Mouse (Mus musculus): Measurements from ENCODE around the gene Hoxa4. TPM values are rescaled to one million over a fixed set of nuclear protein-coding genes. Genes with fewer than 3 reads are reported as not detected.
A peak's percentile ranks its signal among the peaks of the same experiment; 100 is the strongest.

The Hoxa4 gene
- polyA plus RNA-seq, 1 experiment from 2014 or later, result 0.13 TPM

DNA sequence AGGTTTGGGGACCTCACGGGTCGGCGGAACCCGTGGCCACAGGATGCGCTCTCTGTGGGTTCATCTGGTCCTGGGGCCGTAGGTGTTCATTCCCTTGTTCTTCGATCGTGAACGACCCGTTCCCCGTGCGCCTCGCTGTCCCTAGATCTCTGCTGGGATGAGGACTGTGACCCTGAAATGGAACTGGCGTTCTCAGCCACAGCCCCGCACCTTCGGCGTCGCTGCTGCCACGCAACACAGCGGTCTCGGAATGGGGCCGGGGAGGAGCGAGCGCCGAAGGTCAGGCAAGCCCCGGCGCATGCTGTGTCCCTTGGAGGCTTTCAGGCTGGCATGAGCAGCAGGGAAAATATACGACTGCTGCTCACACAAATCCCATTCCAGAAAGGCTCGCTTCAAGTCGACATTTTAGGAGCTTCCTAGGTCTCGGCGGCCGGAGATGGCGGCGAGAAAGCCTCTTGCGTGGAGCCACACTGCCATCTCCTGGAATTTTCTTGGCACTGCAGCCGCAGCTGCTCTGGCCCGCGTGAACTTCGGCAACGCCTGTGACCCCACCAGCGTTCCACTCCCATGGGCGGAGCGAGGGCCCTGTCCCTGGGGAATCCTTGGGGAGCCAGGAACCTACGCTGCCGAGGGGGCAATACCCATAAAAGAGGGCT, 29.9 kb upstream of the Hoxa4 start, which contains the start of gene Hoxa7:
Gene Hoxa7, minus strand, starts transcription at position 518 of the 656 bp plus-strand sequence.
- WGBS (ENCODE audit: insufficient replicate concordance), result 1% methylated on average over 46 of the region's 46 CpGs
- ATAC-seq, result peak; percentile 86
- H3K27me3 ChIP-seq (ENCODE audit: insufficient read depth, low read length), result peaks cover 100% of the 10 kb centered on the region
- H3K4me3 ChIP-seq (ENCODE audit: low read depth, low read length), result peak within 1 kb of the TSS; percentile 58
- peak within 1 kb of the TSS; percentile 59 for H3K9ac ChIP-seq (replicated peaks)
- TF ChIP-seq CTCF (IDR thresholded peaks at IDR 0.05; ENCODE audit: low read depth) (peak; percentile 96), EP300 (IDR thresholded peaks at IDR 0.05; ENCODE audit: low read depth) (no peak)
- H3K9me3 ChIP-seq (ENCODE audit: low read length), result no peaks in the 10 kb centered on the region
- H3K36me3 ChIP-seq (replicated peaks; ENCODE audit: insufficient read depth, low read length), result no peaks in the 10 kb centered on the region
- DNase-seq, result peak; percentile 86
- H3K27ac ChIP-seq (ENCODE audit: low read depth), result no peak within 1 kb of the TSS
- peaks cover 15% of the 10 kb centered on the region for H3K4me1 ChIP-seq (ENCODE audit: insufficient read depth)
- H3K4me2 ChIP-seq (ENCODE audit: low read depth, low read length), result peak within 1 kb of the TSS; percentile 90

DNA sequence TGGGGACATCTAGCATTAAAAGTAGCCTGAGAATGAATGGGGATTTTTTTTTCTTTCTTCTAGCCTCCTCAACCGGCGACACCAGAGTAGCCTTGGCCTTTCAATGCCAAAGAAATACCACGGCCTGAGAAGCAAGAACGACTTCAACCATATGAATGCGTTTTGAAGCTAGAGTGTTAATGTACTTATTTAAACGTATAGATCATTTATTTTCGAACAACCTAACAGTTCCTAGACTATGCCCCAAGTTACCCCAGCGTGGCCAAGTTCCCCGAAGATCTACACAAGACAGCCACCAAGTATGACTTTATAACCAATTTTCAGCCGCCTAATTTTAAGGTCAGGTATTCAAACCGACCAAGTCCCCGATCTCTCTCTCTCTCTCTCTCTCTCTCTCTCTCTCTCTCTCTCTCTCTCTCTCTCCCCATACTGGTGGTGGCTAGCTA, 29.3 kb upstream of the Hoxa4 start:
- 8% methylated on average over 12 of the region's 12 CpGs for WGBS (ENCODE audit: insufficient replicate concordance)
- H3K27me3 ChIP-seq (ENCODE audit: insufficient read depth, low read length), result peaks cover 100% of the 10 kb centered on the region
- TF ChIP-seq CTCF (IDR thresholded peaks at IDR 0.05; ENCODE audit: low read depth) (no peak), EP300 (IDR thresholded peaks at IDR 0.05; ENCODE audit: low read depth) (no peak)
- H3K27ac ChIP-seq (ENCODE audit: low read depth), result no peak overlapping the region
- H3K4me2 ChIP-seq (ENCODE audit: low read depth, low read length), result peak overlapping the region; percentile 90
- no peak for DNase-seq
- no peak overlapping the region; the same call in 1 of the 2 replicates for H3K9ac ChIP-seq (replicated peaks)
- H3K36me3 ChIP-seq (replicated peaks; ENCODE audit: insufficient read depth, low read length), result no peaks in the 10 kb centered on the region
- H3K9me3 ChIP-seq (ENCODE audit: low read length), result no peaks in the 10 kb centered on the region
- peaks cover 13% of the 10 kb centered on the region for H3K4me1 ChIP-seq (ENCODE audit: insufficient read depth)
- no peak for ATAC-seq
- H3K4me3 ChIP-seq (ENCODE audit: low read depth, low read length), result peak overlapping the region; percentile 58

- TF ChIP-seq CTCF (IDR thresholded peaks at IDR 0.05; ENCODE audit: low read depth) (no peak), EP300 (IDR thresholded peaks at IDR 0.05; ENCODE audit: low read depth) (no peak)
- no peaks in the 10 kb centered on the region for H3K36me3 ChIP-seq (replicated peaks; ENCODE audit: insufficient read depth, low read length)
- H3K27ac ChIP-seq (ENCODE audit: low read depth), result no peak overlapping the region
- peaks cover 100% of the 10 kb centered on the region for H3K27me3 ChIP-seq (ENCODE audit: insufficient read depth, low read length)
- H3K9me3 ChIP-seq (ENCODE audit: low read length), result no peaks in the 10 kb centered on the region
- peaks cover 13% of the 10 kb centered on the region for H3K4me1 ChIP-seq (ENCODE audit: insufficient read depth)
- 0 out of 2 replicates have a peak overlapping the region, but pooled peaks have one; percentile 10 for H3K4me2 ChIP-seq (ENCODE audit: low read depth, low read length)
- H3K4me3 ChIP-seq (ENCODE audit: low read depth, low read length), result no peak overlapping the region
- 25% methylated on average over 32 of the region's 32 CpGs for WGBS (ENCODE audit: insufficient replicate concordance)
- no peak overlapping the region for H3K9ac ChIP-seq (replicated peaks)
- DNase-seq (no peak), ATAC-seq (no peak)
These were observed 28.7 kb upstream of the Hoxa4 start for GRCm38 (mm10) chr6:52220003-52220864.

- Histone ChIP-seq H3K27ac (ENCODE audit: low read depth) (no peak overlapping the region), H3K4me3 (ENCODE audit: low read depth, low read length) (no peak overlapping the region), H3K4me2 (ENCODE audit: low read depth, low read length) (no peak overlapping the region), H3K36me3 (replicated peaks; ENCODE audit: insufficient read depth, low read length) (no peaks in the 10 kb centered on the region), H3K4me1 (ENCODE audit: insufficient read depth) (peaks cover 13% of the 10 kb centered on the region), H3K9me3 (ENCODE audit: low read length) (no peaks in the 10 kb centered on the region), H3K9ac (replicated peaks) (no peak overlapping the region), H3K27me3 (ENCODE audit: insufficient read depth, low read length) (peaks cover 100% of the 10 kb centered on the region)
- WGBS (ENCODE audit: insufficient replicate concordance), result 55% methylated on average over 9 of the region's 9 CpGs
- no peak for ATAC-seq
- TF ChIP-seq CTCF (IDR thresholded peaks at IDR 0.05; ENCODE audit: low read depth) (no peak), EP300 (IDR thresholded peaks at IDR 0.05; ENCODE audit: low read depth) (no peak)
- no peak for DNase-seq
These were observed 27.8 kb upstream of the Hoxa4 start for GRCm38 (mm10) chr6:52219234-52219942.

GRCm38 (mm10) chr6:52218643-52219215, 27.2 kb upstream of the Hoxa4 start:
- no peak overlapping the region for H3K9ac ChIP-seq (replicated peaks)
- peaks cover 13% of the 10 kb centered on the region for H3K4me1 ChIP-seq (ENCODE audit: insufficient read depth)
- TF ChIP-seq EP300 (IDR thresholded peaks at IDR 0.05; ENCODE audit: low read depth) (no peak), CTCF (IDR thresholded peaks at IDR 0.05; ENCODE audit: low read depth) (no peak)
- H3K36me3 ChIP-seq (replicated peaks; ENCODE audit: insufficient read depth, low read length), result no peaks in the 10 kb centered on the region
- H3K9me3 ChIP-seq (ENCODE audit: low read length), result no peaks in the 10 kb centered on the region
- no peak overlapping the region for H3K4me2 ChIP-seq (ENCODE audit: low read depth, low read length)
- H3K4me3 ChIP-seq (ENCODE audit: low read depth, low read length), result no peak overlapping the region
- peaks cover 100% of the 10 kb centered on the region for H3K27me3 ChIP-seq (ENCODE audit: insufficient read depth, low read length)
- no peak overlapping the region for H3K27ac ChIP-seq (ENCODE audit: low read depth)
- DNase-seq, result no peak
- no peak for ATAC-seq
- 29% methylated on average over 14 of the region's 14 CpGs for WGBS (ENCODE audit: insufficient replicate concordance)
